Mouse (Mus musculus) liver, embryonic 11.5 days (tissue): ENCODE data around the gene Tmf1. TPM values are rescaled to one million over a fixed set of nuclear protein-coding genes. Genes with fewer than 3 reads are reported as not detected.

Experiments
- ATAC-seq: fragments of 200-750 bp; cut with Nextera tagmentation; replicated peaks from 2 replicates; pipeline ENCODE4 v1.8.0; 2017; ENCODE audit warnings: moderate number of reproducible peaks, mild to moderate bottlenecking, moderate TSS enrichment, moderate library complexity; ENCODE audit not compliant: low FRiP score
- DNase-seq: peaks from one replicate; pipeline ENCODE4 v3.0.0-alpha.2; 2017; ENCODE audit warnings: low spot score
- H3K27ac ChIP-seq: fragments of 300-500 bp; sonication (generic); 2 replicates; pipeline ENCODE4 v1.5.1; 2014; ENCODE audit warnings: mild to moderate bottlenecking, low read depth, low read length, control low read depth
- H3K27me3 ChIP-seq: fragments of 300-500 bp; sonication (generic); replicated peaks from 2 replicates; pipeline ENCODE4 v1.6.1; 2014; ENCODE audit warnings: low read length, mixed read lengths; ENCODE audit not compliant: control insufficient read depth, insufficient read depth
- H3K36me3 ChIP-seq: fragments of 300-500 bp; sonication (generic); 2 replicates; pipeline ENCODE4 v1.6.1; 2014; ENCODE audit warnings: mild to moderate bottlenecking, low read length, moderate library complexity, mixed read lengths; ENCODE audit not compliant: control insufficient read depth, insufficient read depth
- H3K4me1 ChIP-seq: fragments of 300-500 bp; sonication (generic); replicated peaks from 2 replicates; pipeline ENCODE4 v1.6.1; 2014; ENCODE audit warnings: low read length, mixed read lengths; ENCODE audit not compliant: control insufficient read depth, insufficient read depth
- H3K4me2 ChIP-seq: fragments of 300-500 bp; sonication (generic); 2 replicates; pipeline ENCODE4 v1.6.1; 2014; ENCODE audit warnings: mild to moderate bottlenecking, control low read depth, moderate library complexity
- H3K4me3 ChIP-seq: fragments of 300-500 bp; sonication (generic); 2 replicates; pipeline ENCODE4 v1.5.1; 2014; ENCODE audit warnings: low read depth, low read length, control low read depth
- H3K9ac ChIP-seq: fragments of 300-500 bp; sonication (generic); 2 replicates; pipeline ENCODE4 v1.6.1; 2014; ENCODE audit warnings: low read depth, low read length, control low read depth
- H3K9me3 ChIP-seq: fragments of 300-500 bp; sonication (generic); 2 replicates; pipeline ENCODE4 v1.6.1; 2016; ENCODE audit warnings: low read length, inconsistent platforms, mixed read lengths; ENCODE audit not compliant: control insufficient read depth
- WGBS: fragments of 180-500 bp; shearing (Covaris S2); extraction: QIAGEN DNeasy Blood & Tissue Kit; methylation state at CpG from one replicate; pipeline ENCODE4 v1.1.7; 2014; 5-methylcytosine and 5-hydroxymethylcytosine counted together
- polyA plus RNA-seq: library from polyadenylated mRNA; unstranded; fragments of >200 nt; fragmentation: Nextera tagmentation; extraction: Ambion mirVana; gene quantifications from 2 replicates; pipeline ENCODE4 v1.2.1, GENCODE M21; 2014

Tmf1 gene
- polyA plus RNA-seq, 1 experiment from 2014 or later: 21.8 TPM

DNA sequence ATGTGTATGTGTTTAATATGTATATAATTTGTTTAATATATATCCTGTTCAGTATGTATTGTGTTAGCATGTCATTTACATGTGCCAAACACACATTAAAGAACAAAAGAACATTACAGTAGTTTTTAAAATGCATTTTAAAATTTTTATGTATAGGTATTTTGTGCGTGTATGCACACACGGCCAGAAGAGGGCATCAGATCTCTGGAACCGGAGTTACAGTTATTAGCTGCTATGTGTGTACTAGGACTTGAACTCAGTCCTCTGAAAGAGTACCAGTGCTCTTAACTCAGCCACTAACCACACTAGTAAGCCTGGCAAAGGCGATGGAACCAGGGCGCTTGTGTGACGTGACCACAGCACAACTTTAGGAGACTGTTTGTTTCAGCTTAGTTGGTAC, 28.8 kb downstream of the Tmf1 start:
- Histone ChIP-seq H3K4me2 (no peak overlapping the region), H3K27ac (no peak overlapping the region), H3K27me3 (no peaks in the 10 kb centered on the region), H3K36me3 (0 out of 2 replicates have a peak, but pooled peaks cover 2% of the 10 kb centered on the region), H3K9me3 (no peaks in the 10 kb centered on the region), H3K4me3 (no peak overlapping the region), H3K9ac (no peak overlapping the region), H3K4me1 (peaks cover 7% of the 10 kb centered on the region)
- WGBS: 80% methylated on average over 6 of the region's 6 CpGs
- DNase-seq (no peak), ATAC-seq (no peak)

DNA sequence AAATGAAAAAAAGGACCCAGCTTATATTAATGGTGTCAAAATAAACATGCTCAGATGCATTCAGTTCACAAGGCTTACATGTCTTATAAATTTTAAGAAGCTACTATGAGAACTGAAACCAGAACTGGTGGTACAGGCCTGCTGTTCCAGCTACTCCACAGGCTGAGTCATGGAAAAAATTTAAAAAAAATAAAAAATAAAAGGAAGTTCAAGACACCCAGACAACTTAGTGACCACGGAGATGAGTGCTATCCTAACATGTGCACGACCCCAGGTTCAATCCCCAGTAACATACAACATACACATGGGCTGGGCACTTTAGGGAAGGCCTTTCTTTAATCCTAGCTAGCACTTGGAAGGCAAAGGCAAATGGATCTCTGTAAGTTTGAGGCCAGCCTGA, 29.2 kb downstream of the Tmf1 start:
- H3K27ac ChIP-seq: no peak overlapping the region
- no peak overlapping the region for H3K4me3 ChIP-seq
- H3K36me3 ChIP-seq: 0 out of 2 replicates have a peak, but pooled peaks cover 2% of the 10 kb centered on the region
- peaks cover 7% of the 10 kb centered on the region for H3K4me1 ChIP-seq
- DNase-seq (no peak), ATAC-seq (no peak)
- H3K9me3 ChIP-seq: no peaks in the 10 kb centered on the region
- no peak overlapping the region for H3K9ac ChIP-seq
- H3K4me2 ChIP-seq: no peak overlapping the region
- H3K27me3 ChIP-seq: no peaks in the 10 kb centered on the region
- WGBS: 78% methylated on average over 2 of the region's 2 CpGs

DNA sequence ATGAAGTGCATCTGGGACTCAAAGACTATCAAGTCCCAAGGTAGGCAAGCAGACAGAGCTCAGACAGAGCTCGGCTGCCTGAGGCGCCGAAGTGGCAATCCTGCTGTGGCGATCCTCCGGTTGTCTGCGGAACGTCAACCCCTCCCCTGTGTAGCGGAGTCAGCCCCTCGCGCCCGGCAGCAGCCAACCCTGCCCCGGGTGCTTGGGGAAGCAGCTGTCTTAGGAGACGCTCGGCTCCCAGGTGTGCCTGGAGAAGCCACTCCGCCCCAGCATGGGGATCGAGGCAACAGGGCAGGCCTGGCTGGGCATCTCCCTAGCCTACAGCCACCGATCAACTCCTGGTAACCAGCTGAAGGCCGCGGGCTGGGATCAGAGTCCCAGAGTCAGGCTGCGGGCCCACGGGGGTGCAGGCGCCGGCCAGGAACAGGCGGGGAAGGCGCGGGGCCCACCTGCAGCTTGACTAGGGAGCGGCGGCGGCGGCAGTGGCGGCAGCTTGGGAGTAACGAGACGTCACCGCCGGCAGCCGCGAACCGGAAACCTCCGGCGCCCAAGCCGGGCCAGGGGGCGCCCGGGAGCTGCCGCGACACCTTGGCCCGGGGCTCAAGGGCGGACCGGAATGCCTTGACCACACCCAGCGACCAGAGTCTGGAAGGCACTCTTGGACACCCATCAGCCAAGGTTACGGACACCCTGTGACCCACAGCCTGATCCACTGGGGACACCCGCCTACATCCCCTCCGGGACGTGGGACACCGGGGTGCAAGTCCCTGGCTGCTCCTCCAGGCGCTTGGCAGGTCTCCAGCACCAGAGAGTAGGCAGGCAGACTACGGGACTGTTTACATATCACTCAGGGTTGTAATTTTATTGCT, 30.3 kb downstream of the Tmf1 start, which contains the start of gene Eogt:
Gene Eogt (minus strand): TSS at position 800 of the 869 bp plus-strand sequence.
- WGBS: 1% methylated on average over 56 of the region's 56 CpGs
- Histone ChIP-seq H3K4me3 (peak within 1 kb of the TSS; percentile 80), H3K27ac (no peak within 1 kb of the TSS), H3K36me3 (0 out of 2 replicates have a peak, but pooled peaks cover under 1% of the 10 kb centered on the region), H3K4me2 (peak within 1 kb of the TSS; percentile 99), H3K9ac (peak within 1 kb of the TSS; percentile 94), H3K27me3 (no peaks in the 10 kb centered on the region), H3K4me1 (peaks cover 7% of the 10 kb centered on the region), H3K9me3 (no peaks in the 10 kb centered on the region)
- DNase-seq (peak; percentile 83), ATAC-seq (peak; percentile 84)

DNA sequence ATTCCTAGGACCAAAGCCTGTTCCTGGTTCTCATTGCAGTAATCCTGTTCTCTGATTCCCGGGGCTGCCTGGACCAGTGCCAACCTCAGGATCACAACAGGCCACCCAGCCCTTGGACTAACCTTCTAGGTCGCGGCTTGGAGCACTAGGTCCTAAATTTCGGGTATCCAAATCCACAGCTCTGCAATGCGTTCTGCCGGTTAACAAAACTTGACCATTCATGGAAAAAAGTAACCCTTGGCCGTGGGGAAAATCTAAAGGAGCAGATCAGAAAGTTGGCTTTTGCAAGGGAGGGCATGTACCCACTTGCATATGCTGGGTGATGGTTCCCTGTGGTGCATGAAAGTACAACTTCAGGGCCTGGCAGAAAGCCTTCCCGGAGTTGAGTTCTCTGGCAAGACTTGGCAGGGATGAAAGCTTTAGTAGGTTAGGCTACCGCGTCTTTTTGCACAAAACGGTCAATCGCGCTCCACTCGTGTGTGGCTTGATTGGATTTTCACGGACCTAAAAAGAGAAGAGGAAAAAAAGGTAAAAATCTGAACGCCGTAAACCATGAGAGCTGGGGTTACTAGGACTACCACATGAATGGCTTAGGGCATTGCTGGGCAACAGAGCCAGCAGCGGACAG, 31.1 kb downstream of the Tmf1 start:
- no peaks in the 10 kb centered on the region for H3K36me3 ChIP-seq
- peaks cover 7% of the 10 kb centered on the region for H3K4me1 ChIP-seq
- H3K4me2 ChIP-seq: peak overlapping the region; percentile 99
- no peak overlapping the region for H3K27ac ChIP-seq
- peak overlapping the region; percentile 94 for H3K9ac ChIP-seq
- H3K27me3 ChIP-seq: no peaks in the 10 kb centered on the region
- no peak for DNase-seq
- ATAC-seq: no peak
- H3K9me3 ChIP-seq: no peaks in the 10 kb centered on the region
- H3K4me3 ChIP-seq: peak overlapping the region; percentile 80
- WGBS: 29% methylated on average over 18 of the region's 18 CpGs

DNA sequence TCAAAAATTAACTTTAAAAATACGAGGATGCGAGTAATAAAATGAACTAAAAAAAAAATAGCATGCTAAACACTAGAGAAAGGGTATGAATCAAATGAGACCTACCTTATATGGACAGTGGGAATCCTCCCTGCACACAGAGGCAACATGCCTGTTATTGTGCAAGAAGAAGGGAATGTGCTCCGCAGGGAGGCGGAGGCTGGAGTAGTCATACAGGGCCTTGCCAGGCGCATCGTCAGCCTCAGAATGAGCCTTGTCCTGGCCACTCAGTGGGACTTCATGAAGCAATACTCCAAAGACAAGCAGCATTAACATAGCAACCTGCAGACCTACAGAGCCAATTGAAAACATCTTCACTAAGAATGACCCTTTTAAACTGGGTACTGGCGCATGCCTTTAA, 33.8 kb downstream of the Tmf1 start:
- Histone ChIP-seq H3K4me2 (no peak overlapping the region), H3K27ac (no peak overlapping the region)
- no peak for ATAC-seq

DNA sequence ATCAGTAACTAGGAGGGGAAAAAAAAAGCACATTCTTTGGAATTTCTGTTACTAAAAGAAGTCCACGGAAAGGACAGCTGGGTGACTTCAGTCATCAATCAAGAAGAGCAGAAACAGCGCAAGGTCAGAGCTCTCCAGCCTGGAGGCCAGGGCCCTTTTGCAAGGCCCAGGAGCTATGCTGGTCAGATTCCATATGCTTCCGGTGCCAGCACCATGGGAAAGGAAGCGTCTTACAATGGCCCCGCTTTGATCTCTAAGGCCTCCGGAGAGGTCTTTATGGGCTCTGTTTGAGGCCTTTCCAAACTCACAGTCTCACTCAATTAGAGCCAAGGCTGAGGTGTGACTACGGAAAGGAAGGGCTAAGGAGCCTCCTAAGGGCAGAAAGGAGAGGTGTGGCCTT, 34.6 kb downstream of the Tmf1 start:
- Histone ChIP-seq H3K4me2 (no peak overlapping the region), H3K4me1 (peaks cover 7% of the 10 kb centered on the region), H3K9me3 (no peaks in the 10 kb centered on the region), H3K4me3 (no peak overlapping the region), H3K27me3 (no peaks in the 10 kb centered on the region), H3K36me3 (peaks cover 3% of the 10 kb centered on the region; the same call in 1 of the 2 replicates), H3K9ac (no peak overlapping the region), H3K27ac (no peak overlapping the region; the same call in 1 of the 2 replicates)
- ATAC-seq: no peak
- no peak for DNase-seq
- WGBS: 46% methylated on average over 7 of the region's 7 CpGs

More for the DNA sequence above, 33.8 kb downstream of the Tmf1 start:
- H3K9me3 ChIP-seq: no peaks in the 10 kb centered on the region
- no peak overlapping the region for H3K9ac ChIP-seq
- WGBS: 91% methylated on average over 7 of the region's 7 CpGs
- no peaks in the 10 kb centered on the region for H3K27me3 ChIP-seq
- peaks cover 7% of the 10 kb centered on the region for H3K4me1 ChIP-seq
- DNase-seq: no peak
- H3K36me3 ChIP-seq: no peaks in the 10 kb centered on the region
- H3K4me3 ChIP-seq: no peak overlapping the region

DNA sequence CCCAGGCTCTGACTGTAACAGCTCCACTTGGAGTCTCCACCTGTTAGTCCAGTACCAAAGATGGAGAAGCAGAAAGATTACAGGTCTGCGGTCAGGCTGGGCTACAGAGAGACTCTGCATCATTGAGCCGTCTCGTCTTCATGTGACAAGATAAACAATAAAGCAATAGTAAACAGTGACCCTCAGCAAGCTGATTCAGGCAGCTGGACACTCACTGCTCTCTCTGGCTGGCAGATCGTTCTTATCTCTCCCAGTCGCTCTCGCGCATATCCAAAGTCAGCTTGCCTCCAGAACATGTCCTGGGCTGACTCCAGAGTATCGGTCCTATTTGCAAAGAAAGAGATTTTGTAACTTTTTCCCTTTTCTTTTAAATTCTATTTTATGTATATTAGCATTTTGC, 36.3 kb downstream of the Tmf1 start:
- H3K4me2 ChIP-seq: no peak overlapping the region
- peaks cover 3% of the 10 kb centered on the region; the same call in 1 of the 2 replicates for H3K36me3 ChIP-seq
- no peak for DNase-seq
- no peaks in the 10 kb centered on the region for H3K9me3 ChIP-seq
- WGBS: 59% methylated on average over 8 of the region's 8 CpGs
- no peak overlapping the region for H3K9ac ChIP-seq
- no peak for ATAC-seq
- no peak overlapping the region for H3K27ac ChIP-seq
- no peak overlapping the region for H3K4me3 ChIP-seq
- H3K4me1 ChIP-seq: peaks cover 3% of the 10 kb centered on the region; the same call in 1 of the 2 replicates
- no peaks in the 10 kb centered on the region for H3K27me3 ChIP-seq

DNA sequence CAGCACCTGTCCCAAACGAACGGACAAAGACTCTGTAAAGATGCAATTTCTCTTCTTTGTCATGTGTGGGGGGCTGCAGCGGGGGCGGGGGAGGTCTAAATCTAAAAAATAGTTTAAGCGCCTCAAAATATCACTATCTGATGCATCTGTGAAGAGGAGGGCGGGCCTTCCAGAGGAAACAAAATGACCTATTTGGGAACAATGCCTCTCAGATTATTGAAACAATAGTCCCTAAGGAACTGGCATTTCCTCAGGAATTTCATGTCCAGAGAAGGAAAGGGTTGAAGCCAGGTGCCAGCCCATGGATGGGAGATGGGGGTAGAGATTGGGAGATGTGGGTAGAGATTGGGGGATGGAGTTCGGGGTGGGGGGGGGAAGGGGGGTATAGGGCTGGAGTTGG, 37.1 kb downstream of the Tmf1 start:
- DNase-seq: no peak
- no peak overlapping the region for H3K4me2 ChIP-seq
- WGBS: 79% methylated on average over 7 of the region's 7 CpGs
- peaks cover 3% of the 10 kb centered on the region; the same call in 1 of the 2 replicates for H3K36me3 ChIP-seq
- no peak for ATAC-seq
- no peak overlapping the region for H3K9ac ChIP-seq
- no peak overlapping the region for H3K4me3 ChIP-seq
- no peaks in the 10 kb centered on the region for H3K9me3 ChIP-seq
- no peaks in the 10 kb centered on the region for H3K27me3 ChIP-seq
- no peak overlapping the region for H3K27ac ChIP-seq
- H3K4me1 ChIP-seq: no peaks in the 10 kb centered on the region
